Mouse (Mus musculus): ENCODE results near the gene Bola2. TPM values are rescaled to one million over a fixed set of nuclear protein-coding genes. Genes with fewer than 3 reads are reported as not detected.

The Bola2 gene
- total RNA-seq, 4 experiments from 2014 or later: 52.4 to 70.4 (median 56.4) TPM

Other genes with a start within 250 kb of the Bola2 start
- 10 to 100 TPM in 1 of 4 experiments, 1 to 10 TPM in 3; 6.8 to 12.2 (median 8.8) TPM for gene Atp2a1, start 232.3 kb upstream of the Bola2 start, total RNA-seq (2022)
- 10 to 100 TPM; 38.6 to 46.6 (median 44.3) TPM for gene Sh2b1, start 220.0 kb upstream of the Bola2 start, total RNA-seq (2022)
- gene Tufm, start 208.0 kb upstream of the Bola2 start, total RNA-seq (2022): 100 to 1,000 TPM; 288 to 326 (median 304) TPM
- 10 to 100 TPM; 30.7 to 39.3 (median 35.2) TPM for gene Atxn2l, start 192.0 kb upstream of the Bola2 start, total RNA-seq (2022)
- gene Eif3c, start 129.0 kb upstream of the Bola2 start, total RNA-seq (2022): 100 to 1,000 TPM; 141 to 155 (median 143) TPM
- 1 to 10 TPM in 2 of 4 experiments, under 1 TPM in 2; 0.44 to 1.9 (median 0.75) TPM for gene Apobr, start 110.5 kb upstream of the Bola2 start, total RNA-seq (2022)
- 10 to 100 TPM; 12.9 to 15.6 (median 14.1) TPM for gene Cln3, start 109.6 kb upstream of the Bola2 start, total RNA-seq (2022)
- not detected for gene Il27, start 100.5 kb upstream of the Bola2 start, total RNA-seq (2022)
- 1 to 10 TPM; 3.5 to 5.3 (median 4.7) TPM for gene Nupr1, start 64.5 kb upstream of the Bola2 start, total RNA-seq (2022)
- gene Sgf29, start 46.1 kb upstream of the Bola2 start, total RNA-seq (2022): 10 to 100 TPM; 21.6 to 26.2 (median 24.9) TPM
- gene Sult1a1, start 19.0 kb upstream of the Bola2 start, total RNA-seq (2022): 10 to 100 TPM; 18.6 to 38.7 (median 31.5) TPM
- 1 to 10 TPM; 3.2 to 6.2 (median 5.4) TPM for gene Slx1b, start 383 bp downstream of the Bola2 start, total RNA-seq (2022)
- gene Coro1a, start 12.4 kb downstream of the Bola2 start, total RNA-seq (2022): 10 to 100 TPM in 1 of 4 experiments, 1 to 10 TPM in 3; 4.9 to 10.0 (median 6.2) TPM
- 10 to 100 TPM; 46.5 to 52.3 (median 50.4) TPM for gene Mapk3, start 64.2 kb downstream of the Bola2 start, total RNA-seq (2022)
- gene Gdpd3, start 70.9 kb downstream of the Bola2 start, total RNA-seq (2022): 1 to 10 TPM; 1.3 to 2.2 (median 1.8) TPM
- 10 to 100 TPM; 46.6 to 99.6 (median 72.6) TPM for gene Ypel3, start 81.6 kb downstream of the Bola2 start, total RNA-seq (2022)
- under 1 TPM; 0.40 to 0.49 (median 0.42) TPM for gene Tbx6, start 86.1 kb downstream of the Bola2 start, total RNA-seq (2022)
- gene Ppp4c, start 97.1 kb downstream of the Bola2 start, total RNA-seq (2022): 10 to 100 TPM; 32.7 to 36.8 (median 34.5) TPM
- gene Fam57b, start 102.3 kb downstream of the Bola2 start, total RNA-seq (2022): 10 to 100 TPM in 1 of 4 experiments, 1 to 10 TPM in 3; 6.9 to 10.1 (median 8.0) TPM
- not detected for gene 4930451I11Rik, start 136.2 kb downstream of the Bola2 start, total RNA-seq (2022)
- not detected for gene Doc2a, start 152.0 kb downstream of the Bola2 start, total RNA-seq (2022)
- gene Hirip3, start 166.6 kb downstream of the Bola2 start, total RNA-seq (2022): 1 to 10 TPM; 4.8 to 9.6 (median 6.4) TPM
- 10 to 100 TPM; 18.3 to 23.9 (median 21.3) TPM for gene Ino80e, start 167.0 kb downstream of the Bola2 start, total RNA-seq (2022)
- gene Taok2, start 189.3 kb downstream of the Bola2 start, total RNA-seq (2022): 10 to 100 TPM; 35.8 to 40.4 (median 38.5) TPM
- gene Tmem219, start 227.5 kb downstream of the Bola2 start, total RNA-seq (2022): 10 to 100 TPM; 10.3 to 13.1 (median 12.6) TPM
- 1 to 10 TPM; 6.6 to 9.3 (median 7.3) TPM for gene Kctd13, start 233.5 kb downstream of the Bola2 start, total RNA-seq (2022)

Data from heart, adult 8-10 months (tissue).